Mouse (Mus musculus) liver, embryonic 13.5 days (tissue): ENCODE results near the gene 4930432M17Rik. TPM values are rescaled to one million over a fixed set of nuclear protein-coding genes. Genes with fewer than 3 reads are reported as not detected.

Source experiments
- ATAC-seq: fragments of 200-750 bp; cut with Nextera tagmentation; 2 replicates; pipeline ENCODE4 v1.8.0; 2017; ENCODE audit warnings: low read depth, mild to moderate bottlenecking, moderate number of reproducible peaks, moderate library complexity
- DNase-seq: peaks from one replicate; pipeline ENCODE4 v3.0.0; 2022
- H3K27ac ChIP-seq: fragments of 300-500 bp; sonication (generic); 2 replicates; pipeline ENCODE4 v1.5.1; 2015; ENCODE audit warnings: moderate library complexity, mild to moderate bottlenecking, inconsistent platforms
- H3K27me3 ChIP-seq: fragments of 300-500 bp; sonication (generic); 2 replicates; pipeline ENCODE4 v1.6.1; 2015; ENCODE audit warnings: mild to moderate bottlenecking, inconsistent platforms
- H3K36me3 ChIP-seq: fragments of 300-500 bp; sonication (generic); 2 replicates; pipeline ENCODE4 v1.6.1; 2015; ENCODE audit warnings: mild to moderate bottlenecking, inconsistent platforms
- H3K4me1 ChIP-seq: fragments of 300-500 bp; sonication (generic); replicated peaks from 2 replicates; pipeline ENCODE4 v1.6.1; 2015; ENCODE audit warnings: inconsistent platforms
- H3K4me2 ChIP-seq: fragments of 300-500 bp; sonication (generic); 2 replicates; pipeline ENCODE4 v1.6.1; 2015; ENCODE audit warnings: inconsistent platforms, mild to moderate bottlenecking, moderate library complexity
- H3K4me3 ChIP-seq: fragments of 300-500 bp; sonication (generic); replicated peaks from 2 replicates; pipeline ENCODE4 v1.5.1; 2015; ENCODE audit warnings: mild to moderate bottlenecking, inconsistent platforms
- H3K9ac ChIP-seq: fragments of 300-500 bp; sonication (generic); 2 replicates; pipeline ENCODE4 v1.6.1; 2015; ENCODE audit warnings: mild to moderate bottlenecking, inconsistent platforms
- H3K9me3 ChIP-seq: fragments of 300-500 bp; sonication (generic); replicated peaks from 2 replicates; pipeline ENCODE4 v1.6.1; 2016; ENCODE audit warnings: inconsistent platforms
- WGBS: fragments of 180-500 bp; shearing (Covaris S2); methylation state at CpG from one replicate; pipeline ENCODE4 v1.1.7; 2015; ENCODE audit not compliant: insufficient replicate concordance; 5-methylcytosine and 5-hydroxymethylcytosine counted together
- polyA plus RNA-seq: library from polyadenylated mRNA; unstranded; fragments of >200 nt; fragmentation: Nextera tagmentation; extraction: Ambion mirVana; gene quantifications from 2 replicates; pipeline ENCODE4 v1.2.1, GENCODE M21; 2015

4930432M17Rik gene
- polyA plus RNA-seq, 1 experiment from 2014 or later, result not detected

GRCm38 (mm10) chr3:121678935-121679334, 8.4 kb downstream of the 4930432M17Rik start:
- H3K27me3 ChIP-seq, result no peaks in the 10 kb centered on the region
- 42% methylated on average over 4 of the region's 4 CpGs for WGBS
- DNase-seq, result no peak

GRCm38 (mm10) chr3:121679443-121679842, 8.9 kb downstream of the 4930432M17Rik start:
- no peaks in the 10 kb centered on the region for H3K36me3 ChIP-seq
- ATAC-seq, result no peak

More at GRCm38 (mm10) chr3:121678935-121679334, 8.4 kb downstream of the 4930432M17Rik start:
- ATAC-seq, result no peak
- Histone ChIP-seq H3K4me1 (no peaks in the 10 kb centered on the region), H3K27ac (no peak overlapping the region), H3K9ac (no peak overlapping the region), H3K4me3 (no peak overlapping the region), H3K4me2 (no peak overlapping the region), H3K9me3 (no peaks in the 10 kb centered on the region), H3K36me3 (no peaks in the 10 kb centered on the region)

GRCm38 (mm10) chr3:121680187-121680586, 9.6 kb downstream of the 4930432M17Rik start:
- no peaks in the 10 kb centered on the region for H3K36me3 ChIP-seq
- 0 out of 2 replicates have a peak, but pooled peaks cover 5% of the 10 kb centered on the region for H3K4me1 ChIP-seq
- H3K27me3 ChIP-seq, result no peaks in the 10 kb centered on the region
- WGBS, result 37% methylated on average over 3 of the region's 3 CpGs
- ATAC-seq (no peak), DNase-seq (no peak)
- no peaks in the 10 kb centered on the region for H3K9me3 ChIP-seq
- H3K4me2 ChIP-seq, result no peak overlapping the region
- H3K9ac ChIP-seq, result no peak overlapping the region
- no peak overlapping the region for H3K27ac ChIP-seq
- H3K4me3 ChIP-seq, result no peak overlapping the region

More at GRCm38 (mm10) chr3:121679443-121679842, 8.9 kb downstream of the 4930432M17Rik start:
- Histone ChIP-seq H3K27ac (no peak overlapping the region), H3K9ac (no peak overlapping the region), H3K4me1 (0 out of 2 replicates have a peak, but pooled peaks cover 1% of the 10 kb centered on the region), H3K4me2 (no peak overlapping the region), H3K27me3 (no peaks in the 10 kb centered on the region), H3K4me3 (no peak overlapping the region), H3K9me3 (no peaks in the 10 kb centered on the region)
- WGBS, result 65% methylated on average over 3 of the region's 3 CpGs
- no peak for DNase-seq

- DNase-seq, result no peak
- no peaks in the 10 kb centered on the region for H3K9me3 ChIP-seq
Observed at GRCm38 (mm10) chr3:121682439-121683411, 12.2 kb downstream of the 4930432M17Rik start.

GRCm38 (mm10) chr3:121684552-121684951, 14.0 kb downstream of the 4930432M17Rik start:
- H3K9me3 ChIP-seq, result no peaks in the 10 kb centered on the region
- H3K4me1 ChIP-seq, result peaks cover 9% of the 10 kb centered on the region; the same call in 1 of the 2 replicates
- H3K27ac ChIP-seq, result no peak overlapping the region
- DNase-seq, result no peak
- H3K9ac ChIP-seq, result no peak overlapping the region
- no peaks in the 10 kb centered on the region for H3K36me3 ChIP-seq
- WGBS, result 53% methylated on average over 4 of the region's 4 CpGs
- no peak overlapping the region for H3K4me3 ChIP-seq
- H3K27me3 ChIP-seq, result no peaks in the 10 kb centered on the region
- ATAC-seq, result no peak
- H3K4me2 ChIP-seq, result no peak overlapping the region

More at GRCm38 (mm10) chr3:121682439-121683411, 12.2 kb downstream of the 4930432M17Rik start:
- Histone ChIP-seq H3K27me3 (no peaks in the 10 kb centered on the region), H3K4me1 (0 out of 2 replicates have a peak, but pooled peaks cover 5% of the 10 kb centered on the region), H3K27ac (no peak overlapping the region), H3K4me3 (no peak overlapping the region), H3K4me2 (no peak overlapping the region), H3K36me3 (no peaks in the 10 kb centered on the region), H3K9ac (no peak overlapping the region)
- 60% methylated on average over 10 of the region's 10 CpGs for WGBS
- ATAC-seq, result no peak

- no peak overlapping the region for H3K27ac ChIP-seq
- WGBS, result 61% methylated on average over 4 of the region's 4 CpGs
Observed at GRCm38 (mm10) chr3:121684963-121685362, 14.4 kb downstream of the 4930432M17Rik start.

GRCm38 (mm10) chr3:121685985-121686384, 15.4 kb downstream of the 4930432M17Rik start:
- no peak overlapping the region for H3K27ac ChIP-seq

More at GRCm38 (mm10) chr3:121684963-121685362, 14.4 kb downstream of the 4930432M17Rik start:
- ATAC-seq, result no peak
- no peaks in the 10 kb centered on the region for H3K9me3 ChIP-seq
- H3K4me1 ChIP-seq, result peaks cover 9% of the 10 kb centered on the region; the same call in 1 of the 2 replicates
- no peak overlapping the region for H3K4me3 ChIP-seq
- no peak overlapping the region for H3K9ac ChIP-seq
- no peaks in the 10 kb centered on the region for H3K36me3 ChIP-seq
- no peak overlapping the region for H3K4me2 ChIP-seq
- no peak for DNase-seq
- no peaks in the 10 kb centered on the region for H3K27me3 ChIP-seq

GRCm38 (mm10) chr3:121686408-121686911, 15.9 kb downstream of the 4930432M17Rik start:
- Histone ChIP-seq H3K27me3 (no peaks in the 10 kb centered on the region), H3K27ac (no peak overlapping the region)

More at GRCm38 (mm10) chr3:121685985-121686384, 15.4 kb downstream of the 4930432M17Rik start:
- Histone ChIP-seq H3K36me3 (no peaks in the 10 kb centered on the region), H3K4me2 (no peak overlapping the region), H3K4me1 (peaks cover 9% of the 10 kb centered on the region; the same call in 1 of the 2 replicates), H3K9ac (no peak overlapping the region), H3K4me3 (no peak overlapping the region), H3K27me3 (no peaks in the 10 kb centered on the region), H3K9me3 (no peaks in the 10 kb centered on the region)
- ATAC-seq (no peak), DNase-seq (no peak)
- 41% methylated on average over 1 of the region's 1 CpGs for WGBS

GRCm38 (mm10) chr3:121687741-121688140, 17.2 kb downstream of the 4930432M17Rik start:
- Histone ChIP-seq H3K4me3 (no peak overlapping the region), H3K4me1 (peaks cover 9% of the 10 kb centered on the region; the same call in 1 of the 2 replicates), H3K36me3 (no peaks in the 10 kb centered on the region), H3K27me3 (no peaks in the 10 kb centered on the region), H3K9ac (no peak overlapping the region), H3K9me3 (no peaks in the 10 kb centered on the region), H3K27ac (no peak overlapping the region), H3K4me2 (no peak overlapping the region)
- 74% methylated on average over 3 of the region's 3 CpGs for WGBS
- ATAC-seq (no peak), DNase-seq (no peak)

More at GRCm38 (mm10) chr3:121686408-121686911, 15.9 kb downstream of the 4930432M17Rik start:
- no peaks in the 10 kb centered on the region for H3K9me3 ChIP-seq
- H3K4me3 ChIP-seq, result no peak overlapping the region
- ATAC-seq (no peak), DNase-seq (no peak)
- no peak overlapping the region for H3K4me2 ChIP-seq
- WGBS, result 60% methylated on average over 4 of the region's 4 CpGs
- no peak overlapping the region for H3K9ac ChIP-seq
- H3K36me3 ChIP-seq, result no peaks in the 10 kb centered on the region
- H3K4me1 ChIP-seq, result peaks cover 9% of the 10 kb centered on the region; the same call in 1 of the 2 replicates

GRCm38 (mm10) chr3:121689029-121689428, 18.5 kb downstream of the 4930432M17Rik start:
- ATAC-seq (no peak; the same call in 1 of the 2 replicates), DNase-seq (no peak)
- Histone ChIP-seq H3K4me1 (peaks cover 9% of the 10 kb centered on the region; the same call in 1 of the 2 replicates), H3K4me3 (no peak overlapping the region), H3K9me3 (no peaks in the 10 kb centered on the region), H3K27me3 (no peaks in the 10 kb centered on the region), H3K9ac (no peak overlapping the region), H3K36me3 (no peaks in the 10 kb centered on the region), H3K27ac (no peak overlapping the region), H3K4me2 (no peak overlapping the region)
- 35% methylated on average over 5 of the region's 5 CpGs for WGBS

GRCm38 (mm10) chr3:121689697-121690096, 19.1 kb downstream of the 4930432M17Rik start:
- Histone ChIP-seq H3K4me3 (no peak overlapping the region), H3K9ac (no peak overlapping the region), H3K9me3 (no peaks in the 10 kb centered on the region), H3K27ac (no peak overlapping the region), H3K4me1 (peaks cover 5% of the 10 kb centered on the region; the same call in 1 of the 2 replicates), H3K36me3 (no peaks in the 10 kb centered on the region), H3K27me3 (no peaks in the 10 kb centered on the region), H3K4me2 (no peak overlapping the region)
- WGBS, result 46% methylated on average over 3 of the region's 3 CpGs
- DNase-seq (no peak), ATAC-seq (no peak)
